Mouse (Mus musculus) CH12.LX (cell line): ENCODE measurements around the gene Snrnp48. TPM values are rescaled to one million over a fixed set of nuclear protein-coding genes. Genes with fewer than 3 reads are reported as not detected.

Source experiments
- DNase-seq: peaks from one replicate; pipeline ENCODE4 v3.0.0-alpha.2; 2013; ENCODE audit errors: extremely low read depth
- H3K27ac ChIP-seq: 2 replicates; pipeline ENCODE4 v1.5.1; 2012; ENCODE audit warnings: low read depth, mild to moderate bottlenecking, control low read depth, moderate library complexity; ENCODE audit not compliant: insufficient read depth
- H3K27me3 ChIP-seq: replicated peaks from 2 replicates; pipeline ENCODE3; 2012; ENCODE audit warnings: inconsistent platforms
- H3K36me3 ChIP-seq, 2 experiments: replicated peaks in 1 of 2; 2 replicates each; pipeline versions ENCODE3 to v1.6.1; 2012; ENCODE audit warnings: inconsistent platforms in 1 of 2, low read length in 1 of 2, mild to moderate bottlenecking in 1 of 2, mixed read lengths in 1 of 2, moderate library complexity in 1 of 2; ENCODE audit not compliant: control insufficient read depth in 1 of 2, insufficient read depth in 1 of 2
- H3K4me1 ChIP-seq, 2 experiments: 2 replicates each; pipeline ENCODE4 v1.6.1; 2012; ENCODE audit warnings: inconsistent platforms in 1 of 2, moderate library complexity in 1 of 2; ENCODE audit not compliant: insufficient read depth in 2 of 2, control insufficient read depth in 1 of 2
- H3K4me2 ChIP-seq: 2 replicates; pipeline ENCODE4 v1.6.1; 2012; ENCODE audit warnings: low read depth, mild to moderate bottlenecking, control low read depth; ENCODE audit not compliant: poor library complexity, insufficient read depth, severe bottlenecking
- H3K4me3 ChIP-seq, 3 experiments: fragments of 150-350 bp in 1 of 3; sonication (generic) in 1 of 3; replicated peaks in 1 of 3; 2 replicates each; pipeline versions ENCODE3 to v1.5.1; 2011 to 2012; ENCODE audit warnings: low read depth in 2 of 3, low read length in 2 of 3, mild to moderate bottlenecking in 2 of 3, moderate library complexity in 2 of 3, control low read depth in 1 of 3, improper control_type of control experiment in 1 of 3, inconsistent platforms in 1 of 3, mixed read lengths in 1 of 3; ENCODE audit not compliant: poor library complexity in 1 of 3
- H3K79me2 ChIP-seq: replicated peaks from 2 replicates; pipeline ENCODE4 v1.6.1; 2012; ENCODE audit warnings: mild to moderate bottlenecking, moderate library complexity; ENCODE audit not compliant: control insufficient read depth, poor library complexity, insufficient read depth, severe bottlenecking; ENCODE audit errors: extremely low read depth
- H3K9ac ChIP-seq: 2 replicates; pipeline ENCODE4 v1.6.1; 2012; ENCODE audit warnings: low read depth, mild to moderate bottlenecking, control low read depth, moderate library complexity; ENCODE audit not compliant: insufficient read depth
- H3K9me3 ChIP-seq: replicated peaks from 2 replicates; pipeline ENCODE3; 2012; ENCODE audit warnings: low read length, inconsistent platforms, mixed read lengths
- BHLHE40 ChIP-seq: IDR thresholded peaks from 2 replicates; pipeline ENCODE4 v1.6.1; 2011; ENCODE audit warnings: mild to moderate bottlenecking, low read depth, low read length, improper control_type of control experiment
- CHD2 ChIP-seq: IDR thresholded peaks from 2 replicates; pipeline ENCODE4 v1.6.1; 2011; ENCODE audit warnings: low read length, improper control_type of control experiment
- CTCF ChIP-seq, 2 experiments: IDR thresholded peaks in 1 of 2; conservative IDR thresholded peaks in 1 of 2; 2 replicates each; pipeline ENCODE4 v1.5.1; 2011 to 2012; ENCODE audit warnings: low read depth in 2 of 2, low read length in 2 of 2, improper control_type of control experiment in 1 of 2, inconsistent platforms in 1 of 2, mild to moderate bottlenecking in 1 of 2, moderate library complexity in 1 of 2
- E2F4 ChIP-seq: IDR thresholded peaks from 2 replicates; pipeline ENCODE4 v1.6.1; 2011; ENCODE audit warnings: low read depth, low read length, improper control_type of control experiment; ENCODE audit not compliant: insufficient replicate concordance
- ELF1 ChIP-seq: IDR thresholded peaks from 2 replicates; pipeline ENCODE4 v1.6.1; 2014; ENCODE audit warnings: low read depth, mild to moderate bottlenecking, inconsistent platforms, low read length, improper control_type of control experiment
- ETS1 ChIP-seq: conservative IDR thresholded peaks from 2 replicates; pipeline ENCODE4 v1.6.1; 2012; ENCODE audit warnings: low read depth, mild to moderate bottlenecking, inconsistent platforms, low read length, improper control_type of control experiment, moderate library complexity
- HCFC1 ChIP-seq: IDR thresholded peaks from 2 replicates; pipeline ENCODE4 v1.6.1; 2012; ENCODE audit warnings: low read depth, mild to moderate bottlenecking, inconsistent platforms, low read length, improper control_type of control experiment
- JUN ChIP-seq: IDR thresholded peaks from 2 replicates; pipeline ENCODE4 v1.6.1; 2011; ENCODE audit warnings: low read depth, mild to moderate bottlenecking, low read length, improper control_type of control experiment, moderate library complexity; ENCODE audit not compliant: insufficient read depth
- MAX ChIP-seq: IDR thresholded peaks from 2 replicates; pipeline ENCODE4 v1.6.1; 2011; ENCODE audit warnings: low read length, improper control_type of control experiment
- MAZ ChIP-seq: IDR thresholded peaks from 2 replicates; pipeline ENCODE4 v1.6.1; 2012; ENCODE audit warnings: low read depth, mild to moderate bottlenecking, inconsistent platforms, low read length, improper control_type of control experiment, moderate library complexity
- PAX5 ChIP-seq: IDR thresholded peaks from 2 replicates; pipeline ENCODE4 v1.6.1; 2012; ENCODE audit warnings: low read length, inconsistent platforms, mixed read lengths
- RAD21 ChIP-seq: IDR thresholded peaks from 2 replicates; pipeline ENCODE4 v1.6.1; 2011; ENCODE audit warnings: low read depth, mild to moderate bottlenecking, low read length, improper control_type of control experiment, moderate library complexity
- RCOR1 ChIP-seq: conservative IDR thresholded peaks from 2 replicates; pipeline ENCODE4 v1.6.1; 2012; ENCODE audit warnings: low read depth, mild to moderate bottlenecking, inconsistent platforms, low read length, improper control_type of control experiment
- SMC3 ChIP-seq: IDR thresholded peaks from 2 replicates; pipeline ENCODE4 v1.6.1; 2011; ENCODE audit warnings: low read depth, low read length, improper control_type of control experiment
- TCF12 ChIP-seq: IDR thresholded peaks from 2 replicates; pipeline ENCODE4 v1.6.1; 2014; ENCODE audit warnings: low read depth, mild to moderate bottlenecking, inconsistent platforms, low read length, improper control_type of control experiment
- USF1 ChIP-seq: IDR thresholded peaks from 2 replicates; pipeline ENCODE4 v1.6.1; 2014; ENCODE audit warnings: low read depth, mild to moderate bottlenecking, inconsistent platforms, low read length, improper control_type of control experiment
- ZC3H11A ChIP-seq: IDR thresholded peaks from 2 replicates; pipeline ENCODE4 v1.6.1; 2012; ENCODE audit warnings: low read depth, mild to moderate bottlenecking, inconsistent platforms, low read length, improper control_type of control experiment
- ZNF384 ChIP-seq: IDR thresholded peaks from 2 replicates; pipeline ENCODE4 v1.6.1; 2012; ENCODE audit warnings: low read depth, low read length, improper control_type of control experiment, inconsistent platforms
- dilution Hi-C: fragments of 300-500 bp; cut with MboI; formaldehyde crosslinking; loops from 2 replicates; pipeline ENCODE4 v1.14.3; 2020; ENCODE audit warnings: low sequenced_read_pairs; ENCODE audit not compliant: extremely low pct_unique_long_range_greater_than_20kb, extremely low pct_ligation_motif_present
- in situ Hi-C: fragments of 300-500 bp; cut with MboI; formaldehyde crosslinking; loops from 3 replicates; pipeline ENCODE4 v1.14.3; 2019; ENCODE audit warnings: low sequenced_read_pairs, low pct_ligation_motif_present, low pct_unique_long_range_greater_than_20kb, mixed read lengths
- polyA plus RNA-seq: library from polyadenylated mRNA; unstranded; fragments of >175 nt; gene quantifications from 2 replicates; pipeline ENCODE4 v1.2.1, GENCODE M21; 2012; ENCODE audit warnings: low read depth; ENCODE audit not compliant: insufficient read length
- total RNA-seq, 2 experiments: library from RNA; depleted of rRNA; stranded (reverse); fragments of 300-350 nt in 1 of 2; fragments of >200 nt in 1 of 2; gene quantifications; 2 replicates each; pipeline ENCODE4 v1.2.3; 2012 to 2014

Snrnp48 gene
- total and polyA plus RNA-seq, 3 experiments: 42.4 to 103 (median 52.8) TPM

DNA sequence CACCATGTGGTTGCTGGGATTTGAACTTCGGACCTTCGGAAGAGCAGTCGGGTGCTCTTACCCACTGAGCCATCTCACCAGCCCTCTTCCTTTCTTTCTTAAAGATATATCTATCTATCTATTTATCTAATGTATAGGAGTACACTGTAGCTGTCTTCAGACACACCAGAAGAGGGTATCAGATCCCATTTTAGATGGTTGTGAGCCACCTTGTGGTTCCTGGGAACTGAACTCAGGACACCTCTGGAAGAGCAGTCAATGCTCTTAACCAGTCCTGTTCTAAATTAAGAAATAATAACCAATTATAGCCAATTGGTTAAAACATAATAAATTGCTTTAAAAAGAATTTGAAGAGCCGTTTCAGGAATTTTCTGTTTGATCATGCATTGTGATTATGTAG is 567 bp upstream of the Snrnp48 start:
- Histone ChIP-seq H3K27ac (no peak overlapping the region), H3K27me3 (no peaks in the 10 kb centered on the region), H3K9ac (no peak overlapping the region), H3K9me3 (no peaks in the 10 kb centered on the region), H3K4me2 (peak overlapping the region; percentile 29), H3K4me3 (peak overlapping the region in 2 of 3 experiments; percentile 41 to 77), H3K4me1 (peaks cover 0 to 27% of the 10 kb centered on the region in 2 experiments; a peak in 2 of 4 replicates), H3K79me2 (peaks cover 43% of the 10 kb centered on the region), H3K36me3 (peaks cover 9 to 20% of the 10 kb centered on the region in 2 experiments)
- dilution Hi-C loops: no loop called here
- TF ChIP-seq E2F4: no peak
- peak in 1 of 2 experiments; percentile 33; a peak in 2 of 4 replicates for TF ChIP-seq CTCF (conservative IDR thresholded peaks at IDR 0.05 in 1 of 2, IDR thresholded peaks at IDR 0.05 in 1 of 2; ENCODE audit: low read depth in 2 of 2, low read length in 2 of 2)
- in situ Hi-C loops: loop anchor here (25.0 kb wide), 1 partner anchor 383 kb away; no protein-coding TSS in a partner anchor
- peak; percentile 32 for DNase-seq

DNA sequence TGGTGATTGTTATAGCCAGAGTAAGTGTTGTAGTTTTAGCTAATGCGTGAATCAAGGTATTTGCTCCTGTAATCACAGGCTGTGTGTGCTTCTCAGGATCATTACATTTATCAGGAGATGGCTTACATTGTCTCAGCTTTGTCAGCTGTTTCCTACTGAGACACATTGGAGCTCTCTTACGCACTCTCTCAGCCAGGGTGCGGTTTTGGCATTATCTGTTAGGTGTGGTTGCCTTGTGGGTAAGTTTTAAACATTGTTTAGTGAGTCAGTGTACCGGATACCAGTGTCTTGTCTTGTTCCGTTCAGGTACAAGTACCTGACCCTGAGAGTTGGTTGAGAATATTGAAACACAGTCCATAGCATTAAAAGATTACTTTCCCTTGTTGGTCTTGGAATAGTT is 6.4 kb downstream of the Snrnp48 start:
- no peaks in the 10 kb centered on the region for H3K9me3 ChIP-seq
- no peaks in the 10 kb centered on the region for H3K27me3 ChIP-seq
- H3K27ac ChIP-seq: no peak overlapping the region
- in situ Hi-C loops: loop anchor here (25.0 kb wide), 1 partner anchor 376 kb away; no protein-coding TSS in a partner anchor
- peaks cover 0 to 26% of the 10 kb centered on the region in 2 experiments; a peak in 2 of 4 replicates for H3K4me1 ChIP-seq
- dilution Hi-C loops: no loop called here
- no peak overlapping the region for H3K4me2 ChIP-seq
- no peak for DNase-seq
- H3K4me3 ChIP-seq: no peak overlapping the region
- H3K9ac ChIP-seq: no peak overlapping the region
- H3K36me3 ChIP-seq: peaks cover 46 to 84% of the 10 kb centered on the region in 2 experiments
- peaks cover 49% of the 10 kb centered on the region for H3K79me2 ChIP-seq
- TF ChIP-seq RAD21 (no peak), JUN (no peak), ELF1 (no peak), E2F4 (no peak), ZC3H11A (no peak), HCFC1 (no peak), ZNF384 (no peak), MAX (no peak), USF1 (no peak), BHLHE40 (no peak), SMC3 (no peak), RCOR1 (no peak), MAZ (no peak), TCF12 (no peak), CHD2 (no peak), PAX5 (no peak), ETS1 (no peak)
